Mouse (Mus musculus) intestine, postnatal 0 days (tissue): ENCODE measurements around the gene Hapln1. TPM values are rescaled to one million over a fixed set of nuclear protein-coding genes. Genes with fewer than 3 reads are reported as not detected.

Experiments
- ATAC-seq: fragments of 200-750 bp; cut with Nextera tagmentation; 2 replicates; pipeline ENCODE4 v1.8.0; 2017; ENCODE audit warnings: mild to moderate bottlenecking, moderate TSS enrichment, moderate library complexity
- H3K27ac ChIP-seq: fragments of 300-500 bp; sonication (generic); 2 replicates; pipeline ENCODE4 v1.5.1; 2014; ENCODE audit warnings: mild to moderate bottlenecking, low read depth, low read length, moderate library complexity
- H3K27me3 ChIP-seq: fragments of 300-500 bp; sonication (generic); replicated peaks from 2 replicates; pipeline ENCODE4 v1.6.1; 2014; ENCODE audit warnings: low read length, mixed read lengths; ENCODE audit not compliant: control insufficient read depth, insufficient read depth
- H3K36me3 ChIP-seq: fragments of 300-500 bp; sonication (generic); 2 replicates; pipeline ENCODE4 v1.6.1; 2014; ENCODE audit warnings: mild to moderate bottlenecking, moderate library complexity; ENCODE audit not compliant: control insufficient read depth, insufficient read depth
- H3K4me1 ChIP-seq: fragments of 300-500 bp; sonication (generic); replicated peaks from 2 replicates; pipeline ENCODE4 v1.6.1; 2014; ENCODE audit warnings: antibody characterized with exemption, low read length, mixed read lengths; ENCODE audit not compliant: control insufficient read depth, insufficient read depth
- H3K4me2 ChIP-seq: fragments of 300-500 bp; sonication (generic); replicated peaks from 2 replicates; pipeline ENCODE4 v1.6.1; 2014; ENCODE audit warnings: low read depth, mild to moderate bottlenecking, moderate library complexity
- H3K4me3 ChIP-seq: fragments of 300-500 bp; sonication (generic); 2 replicates; pipeline ENCODE4 v1.5.1; 2014; ENCODE audit warnings: low read depth, low read length
- H3K9ac ChIP-seq: fragments of 300-500 bp; sonication (generic); 2 replicates; pipeline ENCODE4 v1.6.1; 2014; ENCODE audit warnings: mild to moderate bottlenecking, low read depth, low read length
- H3K9me3 ChIP-seq: fragments of 300-500 bp; sonication (generic); 2 replicates; pipeline ENCODE4 v1.6.1; 2016; ENCODE audit warnings: mixed run types; ENCODE audit not compliant: control insufficient read depth
- CTCF ChIP-seq: sonication (generic); IDR thresholded peaks from 2 replicates; pipeline ENCODE4 v1.5.1; 2016; ENCODE audit warnings: low read depth, mild to moderate bottlenecking, control low read depth, antibody characterized with exemption, moderate library complexity
- WGBS: fragments of 180-500 bp; shearing (Covaris S2); extraction: QIAGEN DNeasy Blood & Tissue Kit; methylation state at CpG from one replicate; pipeline ENCODE4 v1.1.7; 2014; 5-methylcytosine and 5-hydroxymethylcytosine counted together
- polyA plus RNA-seq: library from polyadenylated mRNA; unstranded; fragments of >200 nt; fragmentation: Nextera tagmentation; extraction: Ambion mirVana; gene quantifications from 2 replicates; pipeline ENCODE4 v1.2.1, GENCODE M21; 2015

Hapln1 gene
- polyA plus RNA-seq, 1 experiment from 2014 or later, result 3.8 TPM

GRCm38 (mm10) chr13:89634137-89634683 is 94.6 kb downstream of the Hapln1 start:
- H3K27ac ChIP-seq, result no peak overlapping the region

DNA sequence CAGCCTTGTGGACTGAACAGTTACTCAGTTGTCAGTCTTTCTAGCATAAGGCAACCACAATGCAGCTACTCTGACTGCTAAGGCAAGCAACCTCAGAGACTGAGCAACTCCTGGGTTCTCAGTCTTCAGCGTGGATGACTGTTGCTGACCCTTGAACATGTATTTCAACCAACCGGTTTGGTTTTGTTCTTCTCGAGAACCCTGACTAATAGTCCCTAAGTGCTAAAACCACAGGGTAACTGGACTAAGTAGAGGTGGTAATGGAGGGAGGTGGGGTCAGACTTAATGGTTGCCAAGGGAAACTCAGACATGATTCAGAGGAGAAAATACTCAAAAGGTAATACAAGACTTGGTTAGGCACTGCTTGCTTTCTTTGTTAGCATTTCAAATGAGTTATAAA is 97.4 kb downstream of the Hapln1 start:
- Histone ChIP-seq H3K4me1 (no peaks in the 10 kb centered on the region), H3K27ac (no peak overlapping the region), H3K9ac (no peak overlapping the region), H3K9me3 (no peaks in the 10 kb centered on the region), H3K4me3 (no peak overlapping the region), H3K27me3 (no peaks in the 10 kb centered on the region), H3K36me3 (no peaks in the 10 kb centered on the region), H3K4me2 (no peak overlapping the region)
- no peak for ATAC-seq
- TF ChIP-seq CTCF, result no peak
- 81% methylated on average over 3 of the region's 3 CpGs for WGBS

More at GRCm38 (mm10) chr13:89634137-89634683, 94.6 kb downstream of the Hapln1 start:
- ATAC-seq, result no peak
- Histone ChIP-seq H3K9me3 (no peaks in the 10 kb centered on the region), H3K27me3 (no peaks in the 10 kb centered on the region), H3K9ac (no peak overlapping the region), H3K4me1 (no peaks in the 10 kb centered on the region), H3K4me2 (no peak overlapping the region), H3K36me3 (no peaks in the 10 kb centered on the region), H3K4me3 (no peak overlapping the region)
- TF ChIP-seq CTCF, result peak; percentile 88
- WGBS, result 30% methylated on average over 4 of the region's 4 CpGs

- no peaks in the 10 kb centered on the region for H3K27me3 ChIP-seq
- no peaks in the 10 kb centered on the region for H3K36me3 ChIP-seq
- H3K4me3 ChIP-seq, result no peak overlapping the region
- no peak overlapping the region for H3K4me2 ChIP-seq
- no peaks in the 10 kb centered on the region for H3K9me3 ChIP-seq
- H3K27ac ChIP-seq, result no peak overlapping the region
- H3K9ac ChIP-seq, result no peak overlapping the region
- TF ChIP-seq CTCF, result no peak
- WGBS, result 91% methylated on average over 2 of the region's 2 CpGs
- no peaks in the 10 kb centered on the region for H3K4me1 ChIP-seq
- no peak for ATAC-seq
Measured at GRCm38 (mm10) chr13:89645589-89645988, 106.0 kb downstream of the Hapln1 start.

GRCm38 (mm10) chr13:89652773-89653172 is 113.2 kb downstream of the Hapln1 start:
- H3K36me3 ChIP-seq, result no peaks in the 10 kb centered on the region
- no peak overlapping the region for H3K27ac ChIP-seq
- no peaks in the 10 kb centered on the region for H3K4me1 ChIP-seq
- H3K4me2 ChIP-seq, result no peak overlapping the region
- H3K27me3 ChIP-seq, result no peaks in the 10 kb centered on the region
- no peak overlapping the region for H3K9ac ChIP-seq
- WGBS, result 26% methylated on average over 1 of the region's 1 CpGs
- ATAC-seq, result no peak
- no peak for TF ChIP-seq CTCF
- no peaks in the 10 kb centered on the region for H3K9me3 ChIP-seq
- no peak overlapping the region for H3K4me3 ChIP-seq

- no peaks in the 10 kb centered on the region for H3K9me3 ChIP-seq
- no peak overlapping the region for H3K27ac ChIP-seq
- TF ChIP-seq CTCF, result no peak
- H3K4me3 ChIP-seq, result no peak overlapping the region
- no peak for ATAC-seq
- no peaks in the 10 kb centered on the region for H3K4me1 ChIP-seq
- H3K4me2 ChIP-seq, result no peak overlapping the region
- no peaks in the 10 kb centered on the region for H3K27me3 ChIP-seq
- no peak overlapping the region for H3K9ac ChIP-seq
- H3K36me3 ChIP-seq, result no peaks in the 10 kb centered on the region
- 94% methylated on average over 2 of the region's 2 CpGs for WGBS
Measured at GRCm38 (mm10) chr13:89653279-89653678, 113.7 kb downstream of the Hapln1 start.

DNA sequence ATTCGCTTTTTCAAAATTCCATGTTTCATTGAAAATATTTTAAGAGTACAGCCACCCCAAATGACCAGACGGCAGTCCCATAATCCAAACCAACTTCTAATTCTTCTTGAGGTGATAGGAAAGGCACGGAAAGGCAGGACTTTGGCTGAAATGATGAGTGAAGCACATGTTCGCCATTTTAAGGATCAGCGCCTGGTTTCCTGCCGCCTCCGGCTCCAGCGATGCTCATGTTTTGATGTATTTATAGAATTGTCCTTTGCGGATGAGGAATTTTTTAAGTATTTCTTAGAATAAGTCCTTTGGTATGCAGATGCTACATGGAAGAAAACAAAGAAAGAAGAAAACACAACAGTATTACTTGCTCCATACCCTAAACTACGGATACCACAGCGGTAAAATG is 117.5 kb downstream of the Hapln1 start:
- Histone ChIP-seq H3K27ac (no peak overlapping the region), H3K9ac (no peak overlapping the region), H3K36me3 (no peaks in the 10 kb centered on the region), H3K4me3 (no peak overlapping the region), H3K4me1 (no peaks in the 10 kb centered on the region), H3K9me3 (no peaks in the 10 kb centered on the region), H3K27me3 (no peaks in the 10 kb centered on the region), H3K4me2 (no peak overlapping the region)
- 95% methylated on average over 11 of the region's 11 CpGs for WGBS
- TF ChIP-seq CTCF, result no peak
- no peak for ATAC-seq

Other genes starting within 250 kb of the Hapln1 start
- gene Vcan, start 202.7 kb downstream of the Hapln1 start, polyA plus RNA-seq, result 4.4 and 5.0 TPM in 2 replicates